Mouse (Mus musculus) left cerebral cortex, adult 2 months (tissue): Measurements from ENCODE around the gene Spink8. TPM values are rescaled to one million over a fixed set of nuclear protein-coding genes. Genes with fewer than 3 reads are reported as not detected.
"Not testable (repeated sequence)": the region's sequence is repeated elsewhere in the genome, so short reads cannot be mapped to it uniquely, and the experiment has no call there.

Experiments used
- DNase-seq, 2 experiments: peaks; one replicate each; pipeline ENCODE4 v3.0.0; 2021 to 2022; ENCODE audit warnings: low spot score in 2 of 2, mixed read lengths in 1 of 2; ENCODE audit errors: extremely low spot score in 1 of 2
- H3K27ac ChIP-seq: fragments of 200-600 bp; 2 replicates; pipeline ENCODE4 v1.8.1; 2022
- H3K4me3 ChIP-seq: fragments of 200-600 bp; 2 replicates; pipeline ENCODE4 v1.8.1; 2022
- CTCF ChIP-seq: fragments of 200-600 bp; IDR thresholded peaks from 2 replicates; pipeline ENCODE4 v1.8.1; 2022; ENCODE audit warnings: antibody characterized with exemption, mild to moderate bottlenecking, moderate library complexity
- intact Hi-C: fragments of 180-260 bp; cut with DNase I; formaldehyde crosslinking; loops from one replicate; pipeline ENCODE4 v1.15.1; 2025
- long read RNA-seq, 2 experiments: library from polyadenylated mRNA; stranded (forward); transcript quantifications; one replicate each; pipeline ENCODE4 v2.0.0; 2021; ENCODE audit warnings: borderline mapping rate in 2 of 2
- total RNA-seq, 2 experiments: library from RNA; stranded (reverse); gene quantifications; 2 replicates each; pipeline ENCODE4 v1.2.3; 2021

The Spink8 gene
- total RNA-seq, result 1 to 10 TPM; 2.6 to 3.4 TPM
- long read RNA-seq, experiment 1, partial matches to known transcripts, result 1 of 2 reads
- long read RNA-seq, experiment 1, other reads (novel, unspliced or antisense), result 0 of 2 reads
- long read RNA-seq, experiment 2, partial matches to known transcripts, result 0 of 1 reads
- long read RNA-seq, experiment 2, other reads (novel, unspliced or antisense), result 0 of 1 reads

- no peak for DNase-seq
- intact Hi-C loops, result no loop called here
- Histone ChIP-seq H3K27ac (no peak within 1 kb of the TSS), H3K4me3 (no peak within 1 kb of the TSS)
- no peak for TF ChIP-seq CTCF
Observed at GRCm38 (mm10) chr9:109811980-109812379, at the start of gene Spink8. TSS of gene Spink8 (plus strand) at chr9:109812280.

GRCm38 (mm10) chr9:109766841-109767240 is 45.2 kb upstream of the Spink8 start:
- H3K4me3 ChIP-seq, intact Hi-C loops, H3K27ac ChIP-seq, DNase-seq: not testable (repeated sequence)

- intact Hi-C loops, DNase-seq, H3K27ac ChIP-seq, H3K4me3 ChIP-seq: not testable (repeated sequence)
Observed at GRCm38 (mm10) chr9:109790570-109790969, 21.5 kb upstream of the Spink8 start, which contains the start of gene Fbxw27. TSS of gene Fbxw27 (minus strand) at chr9:109790670.

GRCm38 (mm10) chr9:109795221-109795620 is 16.9 kb upstream of the Spink8 start:
- no peak for TF ChIP-seq CTCF
- H3K4me3 ChIP-seq, result no peak overlapping the region
- intact Hi-C loops, result no loop called here

GRCm38 (mm10) chr9:109795811-109796210 is 16.3 kb upstream of the Spink8 start:
- DNase-seq, result no peak
- intact Hi-C loops, result no loop called here
- Histone ChIP-seq H3K4me3 (no peak overlapping the region), H3K27ac (no peak overlapping the region)
- no peak for TF ChIP-seq CTCF

More at GRCm38 (mm10) chr9:109795221-109795620, 16.9 kb upstream of the Spink8 start:
- no peak overlapping the region for H3K27ac ChIP-seq
- DNase-seq, result no peak

- peak; percentile 56 for TF ChIP-seq CTCF
- intact Hi-C loops, result no loop called here
- Histone ChIP-seq H3K4me3 (no peak overlapping the region), H3K27ac (no peak overlapping the region)
- DNase-seq, result no peak
Observed at GRCm38 (mm10) chr9:109798051-109798450, 14.0 kb upstream of the Spink8 start.

GRCm38 (mm10) chr9:109805596-109805995 is 6.5 kb upstream of the Spink8 start:
- H3K27ac ChIP-seq, intact Hi-C loops, H3K4me3 ChIP-seq, DNase-seq: not testable (repeated sequence)

- Histone ChIP-seq H3K27ac (no peak overlapping the region), H3K4me3 (no peak overlapping the region)
- DNase-seq, result no peak
- no peak for TF ChIP-seq CTCF
- intact Hi-C loops, result no loop called here
Observed at GRCm38 (mm10) chr9:109806260-109806659, 5.8 kb upstream of the Spink8 start.

GRCm38 (mm10) chr9:109806695-109807293 is 5.3 kb upstream of the Spink8 start:
- H3K4me3 ChIP-seq, result no peak overlapping the region
- H3K27ac ChIP-seq, result no peak overlapping the region
- DNase-seq, result no peak
- no peak for TF ChIP-seq CTCF
- intact Hi-C loops, result no loop called here

- Histone ChIP-seq H3K27ac (no peak overlapping the region), H3K4me3 (no peak overlapping the region)
- intact Hi-C loops, result no loop called here
- no peak for TF ChIP-seq CTCF
- DNase-seq, result no peak
Observed at GRCm38 (mm10) chr9:109807898-109808297, 4.2 kb upstream of the Spink8 start.

- no peak for TF ChIP-seq CTCF
- no peak for DNase-seq
- intact Hi-C loops, result no loop called here
- Histone ChIP-seq H3K4me3 (no peak overlapping the region), H3K27ac (no peak overlapping the region)
Observed at GRCm38 (mm10) chr9:109813424-109813823, 1.3 kb downstream of the Spink8 start.

- H3K4me3 ChIP-seq, result no peak overlapping the region
- no peak for DNase-seq
- intact Hi-C loops, result no loop called here
- H3K27ac ChIP-seq, result no peak overlapping the region
- no peak for TF ChIP-seq CTCF
Observed at GRCm38 (mm10) chr9:109816341-109816740, 4.3 kb downstream of the Spink8 start.

GRCm38 (mm10) chr9:109825739-109826138 is 13.7 kb downstream of the Spink8 start:
- Histone ChIP-seq H3K27ac (no peak overlapping the region), H3K4me3 (no peak overlapping the region)
- no peak for TF ChIP-seq CTCF
- DNase-seq, result no peak
- intact Hi-C loops, result no loop called here
